Mouse (Mus musculus): ENCODE data around the gene Iqgap2. TPM values are rescaled to one million over a fixed set of nuclear protein-coding genes. Genes with fewer than 3 reads are reported as not detected.
A peak's percentile ranks its signal among the peaks of the same experiment; 100 is the strongest.

The Iqgap2 gene
- polyA plus RNA-seq, 1 experiment from 2014 or later = 16.7 TPM

DNA sequence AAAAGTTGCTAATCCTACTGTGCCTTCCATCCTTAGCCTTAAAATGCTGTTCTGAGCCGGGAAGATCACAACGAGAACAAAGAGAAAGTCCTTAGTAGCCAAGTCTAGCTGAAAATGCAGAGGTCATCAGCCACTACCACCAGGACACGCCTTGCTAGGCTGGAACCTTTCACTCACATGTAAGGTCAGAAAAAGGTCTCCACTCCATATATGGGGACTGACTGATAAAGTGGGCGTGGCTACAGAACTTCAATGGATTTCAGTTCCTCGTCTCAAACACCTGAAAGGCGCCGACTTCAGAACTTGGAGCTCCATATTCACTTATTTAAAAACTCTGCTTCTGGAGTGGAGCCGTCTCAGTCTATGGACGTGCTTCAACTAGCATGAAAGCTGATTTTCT lies 139.3 kb downstream of the Iqgap2 start:
- Histone ChIP-seq H3K27me3 (no peaks in the 10 kb centered on the region), H3K9me3 (no peaks in the 10 kb centered on the region), H3K4me3 (replicated peaks) (no peak overlapping the region), H3K4me2 (no peak overlapping the region), H3K4me1 (no peaks in the 10 kb centered on the region), H3K27ac (no peak overlapping the region), H3K36me3 (replicated peaks) (peaks cover 14% of the 10 kb centered on the region), H3K9ac (no peak overlapping the region)
- WGBS = 85% methylated on average over 9 of the region's 9 CpGs
- ATAC-seq (ENCODE audit: low FRiP score) = no peak

DNA sequence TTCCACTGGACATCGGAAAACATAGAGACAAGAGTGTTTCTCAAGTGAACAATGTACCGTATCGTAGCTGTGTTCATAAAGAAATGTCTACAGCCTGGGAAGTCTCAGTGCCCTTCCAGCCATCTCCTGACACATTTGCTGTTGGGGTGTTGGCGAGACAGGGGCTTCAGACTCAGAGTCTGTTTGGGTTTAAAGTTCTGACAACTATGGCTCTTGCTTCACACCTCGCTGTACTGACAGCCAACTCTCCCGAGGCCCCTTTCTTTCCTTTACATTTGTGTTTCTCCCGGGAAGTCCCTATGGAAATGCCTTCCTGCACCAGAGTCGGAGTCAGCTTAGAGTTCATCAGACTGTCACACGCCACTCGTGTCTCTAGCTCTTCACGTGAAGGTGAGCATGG lies 144.2 kb downstream of the Iqgap2 start:
- Histone ChIP-seq H3K27me3 (no peaks in the 10 kb centered on the region), H3K36me3 (replicated peaks) (peaks cover 5% of the 10 kb centered on the region; the same call in 1 of the 2 replicates), H3K4me1 (no peaks in the 10 kb centered on the region), H3K27ac (no peak overlapping the region), H3K9ac (no peak overlapping the region), H3K9me3 (no peaks in the 10 kb centered on the region), H3K4me2 (no peak overlapping the region), H3K4me3 (replicated peaks) (no peak overlapping the region)
- 86% methylated on average over 11 of the region's 11 CpGs for WGBS
- no peak for ATAC-seq (ENCODE audit: low FRiP score)

DNA sequence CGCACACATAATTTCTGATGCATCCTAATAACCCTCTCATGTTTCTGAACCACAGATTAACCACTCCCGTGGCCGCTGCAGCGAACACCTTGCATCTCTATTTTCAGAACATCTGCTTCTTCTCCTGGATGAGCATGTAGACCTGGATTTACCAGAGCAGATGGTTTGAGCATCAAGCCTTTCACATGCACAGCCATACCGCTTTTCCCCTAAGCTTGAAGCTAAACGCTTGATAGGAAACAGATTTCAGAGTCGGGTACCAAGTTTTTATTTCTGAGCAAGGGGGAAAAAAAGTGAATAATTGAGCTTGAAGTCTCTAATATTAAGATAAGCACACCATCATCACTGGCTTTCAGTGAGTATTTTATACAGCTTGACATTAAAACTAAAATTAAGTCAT lies 144.6 kb downstream of the Iqgap2 start:
- no peak for ATAC-seq (ENCODE audit: low FRiP score)
- Histone ChIP-seq H3K9ac (no peak overlapping the region), H3K4me1 (no peaks in the 10 kb centered on the region), H3K9me3 (no peaks in the 10 kb centered on the region), H3K27ac (no peak overlapping the region), H3K4me2 (no peak overlapping the region), H3K27me3 (no peaks in the 10 kb centered on the region), H3K4me3 (replicated peaks) (no peak overlapping the region), H3K36me3 (replicated peaks) (peaks cover 5% of the 10 kb centered on the region; the same call in 1 of the 2 replicates)
- WGBS = 85% methylated on average over 7 of the region's 7 CpGs

DNA sequence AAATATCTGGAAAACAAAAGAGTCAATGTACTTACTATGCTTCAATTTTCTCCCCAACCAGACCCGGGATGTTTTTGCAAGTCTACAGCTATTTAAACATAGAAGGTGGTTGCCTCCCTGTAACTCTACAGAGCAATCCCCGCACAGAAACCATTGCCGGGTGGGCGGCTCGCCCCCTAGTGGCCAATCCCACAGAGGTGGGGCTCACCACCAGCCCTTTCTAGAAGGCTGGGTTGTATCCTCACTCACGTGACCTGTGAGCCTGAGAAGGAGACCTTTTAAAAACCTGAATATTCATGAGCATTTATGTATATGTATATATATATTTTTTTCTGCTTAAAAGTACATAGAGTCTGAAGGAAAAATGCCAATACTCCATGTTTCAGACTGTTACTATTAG lies 145.2 kb downstream of the Iqgap2 start:
- ATAC-seq (ENCODE audit: low FRiP score) = peak; percentile 78; the same call in 1 of the 2 replicates

DNA sequence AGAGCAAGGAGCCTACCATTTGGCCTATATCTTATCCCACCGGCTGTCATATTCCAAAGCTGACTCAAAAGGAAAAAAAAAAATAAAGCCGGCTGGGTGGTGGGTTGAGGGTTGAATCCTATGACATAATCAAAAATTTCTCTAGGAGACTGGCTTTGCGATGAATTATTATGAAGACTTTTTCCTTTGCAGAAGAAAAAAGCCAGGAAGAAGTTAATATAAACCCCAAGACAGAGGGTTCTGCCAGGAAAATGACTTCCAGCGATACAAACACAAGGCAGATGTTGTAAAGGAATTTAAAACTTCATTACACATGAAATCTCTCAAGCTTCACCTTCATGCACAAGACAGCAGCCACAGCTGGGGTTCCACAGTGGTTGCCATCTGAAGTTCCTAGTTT lies 146.3 kb downstream of the Iqgap2 start:
- H3K4me3 ChIP-seq (replicated peaks) = no peak overlapping the region
- H3K4me2 ChIP-seq = no peak overlapping the region
- 89% methylated on average over 4 of the region's 4 CpGs for WGBS
- no peaks in the 10 kb centered on the region for H3K9me3 ChIP-seq
- no peak overlapping the region for H3K27ac ChIP-seq
- no peaks in the 10 kb centered on the region for H3K27me3 ChIP-seq
- no peak for ATAC-seq (ENCODE audit: low FRiP score)
- H3K4me1 ChIP-seq = no peaks in the 10 kb centered on the region
- H3K36me3 ChIP-seq (replicated peaks) = peaks cover 5% of the 10 kb centered on the region; the same call in 1 of the 2 replicates
- no peak overlapping the region for H3K9ac ChIP-seq

More for the DNA sequence above, 145.2 kb downstream of the Iqgap2 start:
- Histone ChIP-seq H3K4me2 (no peak overlapping the region), H3K4me1 (no peaks in the 10 kb centered on the region), H3K9me3 (no peaks in the 10 kb centered on the region), H3K27me3 (no peaks in the 10 kb centered on the region), H3K9ac (no peak overlapping the region), H3K27ac (no peak overlapping the region), H3K36me3 (replicated peaks) (peaks cover 5% of the 10 kb centered on the region; the same call in 1 of the 2 replicates), H3K4me3 (replicated peaks) (no peak overlapping the region)
- 9% methylated on average over 6 of the region's 6 CpGs for WGBS

DNA sequence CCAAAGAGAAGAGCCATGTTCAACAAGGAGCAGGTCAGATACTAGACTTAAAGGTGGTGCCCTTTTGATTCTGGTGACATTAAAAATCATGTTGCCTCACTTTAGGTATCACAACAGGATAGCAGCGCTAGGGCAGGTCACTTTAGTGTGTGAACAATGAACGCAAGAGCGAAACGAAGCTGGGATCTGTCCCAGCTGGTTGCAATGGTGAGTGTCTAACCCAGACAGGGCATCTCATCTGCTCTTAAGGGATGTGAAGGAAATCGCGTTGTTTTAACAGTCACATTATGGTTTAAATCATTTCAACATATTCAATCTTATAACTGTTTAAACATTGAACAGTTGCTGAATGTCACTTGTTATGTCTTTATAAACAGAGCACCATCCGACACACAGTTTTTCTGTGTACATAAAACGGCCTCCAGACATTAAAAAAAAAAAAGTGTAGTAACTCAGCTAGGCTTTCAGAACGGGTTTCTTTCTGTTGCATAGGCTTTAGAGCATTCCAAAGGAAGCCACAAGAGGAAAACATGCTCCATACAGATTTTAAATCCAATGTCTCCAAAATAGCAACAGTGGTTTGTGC lies 148.7 kb downstream of the Iqgap2 start:
- no peak overlapping the region for H3K4me3 ChIP-seq (replicated peaks)
- ATAC-seq (ENCODE audit: low FRiP score) = no peak
- H3K27ac ChIP-seq = no peak overlapping the region
- WGBS = 89% methylated on average over 9 of the region's 9 CpGs
- H3K36me3 ChIP-seq (replicated peaks) = no peaks in the 10 kb centered on the region
- H3K9ac ChIP-seq = no peak overlapping the region
- no peak overlapping the region for H3K4me2 ChIP-seq
- no peaks in the 10 kb centered on the region for H3K27me3 ChIP-seq
- no peaks in the 10 kb centered on the region for H3K9me3 ChIP-seq
- no peaks in the 10 kb centered on the region for H3K4me1 ChIP-seq

DNA sequence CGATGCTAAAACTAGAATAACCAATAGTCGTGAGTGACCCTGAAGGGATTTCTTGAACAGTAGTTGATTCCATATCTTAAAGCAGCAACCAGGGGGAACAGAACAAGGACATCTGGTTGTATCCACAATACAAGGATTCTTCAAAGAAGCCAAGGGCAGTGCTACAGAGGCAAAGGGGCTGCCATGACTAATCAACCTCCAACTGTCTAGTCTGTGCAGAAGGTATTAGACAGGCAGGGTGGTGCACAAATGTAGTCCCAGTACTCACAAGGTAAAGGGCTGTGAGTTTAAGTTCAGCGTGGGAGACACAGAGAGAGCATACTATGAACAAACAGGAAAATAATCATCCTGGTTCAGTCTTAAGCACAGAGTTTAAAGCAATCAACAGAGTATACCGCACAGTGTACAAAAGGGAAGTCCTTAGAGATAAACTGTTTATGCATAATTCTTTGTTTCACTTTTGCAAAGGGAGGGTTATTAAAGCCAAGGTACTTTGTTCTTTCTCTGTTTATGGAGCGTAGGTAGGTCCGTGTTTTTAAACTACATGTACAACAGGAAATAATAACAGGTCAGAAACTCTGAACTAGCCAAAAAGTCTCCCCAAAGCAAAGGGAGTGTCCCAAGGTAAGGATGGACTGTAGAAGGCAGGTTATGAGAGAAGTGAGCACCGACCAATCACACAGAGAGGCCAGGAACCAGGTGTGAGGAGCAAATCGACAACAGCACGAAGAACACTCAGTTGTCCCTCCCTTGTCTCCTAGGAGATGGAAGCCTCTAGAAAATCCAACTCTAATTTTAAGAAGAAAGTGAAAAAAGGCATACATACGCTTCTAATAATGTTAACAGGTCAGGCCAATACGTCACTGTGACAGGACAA lies 149.7 kb downstream of the Iqgap2 start:
- Histone ChIP-seq H3K36me3 (replicated peaks) (no peaks in the 10 kb centered on the region), H3K4me3 (replicated peaks) (no peak overlapping the region), H3K27me3 (no peaks in the 10 kb centered on the region), H3K4me1 (no peaks in the 10 kb centered on the region), H3K9me3 (no peaks in the 10 kb centered on the region), H3K9ac (no peak overlapping the region), H3K4me2 (no peak overlapping the region), H3K27ac (no peak overlapping the region)
- 94% methylated on average over 11 of the region's 11 CpGs for WGBS
- no peak for ATAC-seq (ENCODE audit: low FRiP score)

DNA sequence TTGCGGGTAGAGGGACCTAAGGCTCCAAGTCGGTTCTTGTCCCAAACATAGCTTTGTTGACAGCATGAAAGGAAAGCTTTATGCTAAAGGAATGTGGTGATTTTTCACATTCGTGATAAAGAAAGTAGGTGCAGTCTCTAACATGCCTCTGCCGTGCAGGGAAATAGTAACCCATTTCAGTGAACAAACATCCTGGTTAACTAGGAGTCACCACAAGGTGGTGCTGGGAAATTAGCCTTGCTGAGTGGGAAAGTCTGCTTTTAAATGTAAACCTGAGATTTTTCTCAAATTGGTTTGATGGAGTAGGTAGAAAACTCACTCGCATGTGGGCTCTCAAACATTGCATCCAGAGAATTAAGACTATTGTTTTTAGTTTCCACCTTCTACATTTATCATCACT lies 152.1 kb downstream of the Iqgap2 start:
- no peak overlapping the region for H3K4me3 ChIP-seq (replicated peaks)
- no peaks in the 10 kb centered on the region for H3K27me3 ChIP-seq
- no peaks in the 10 kb centered on the region for H3K9me3 ChIP-seq
- WGBS = 79% methylated on average over 5 of the region's 5 CpGs
- H3K27ac ChIP-seq = no peak overlapping the region
- no peak for ATAC-seq (ENCODE audit: low FRiP score)
- H3K9ac ChIP-seq = no peak overlapping the region
- peaks cover 5% of the 10 kb centered on the region; the same call in 1 of the 2 replicates for H3K4me1 ChIP-seq
- no peaks in the 10 kb centered on the region for H3K36me3 ChIP-seq (replicated peaks)
- no peak overlapping the region for H3K4me2 ChIP-seq

DNA sequence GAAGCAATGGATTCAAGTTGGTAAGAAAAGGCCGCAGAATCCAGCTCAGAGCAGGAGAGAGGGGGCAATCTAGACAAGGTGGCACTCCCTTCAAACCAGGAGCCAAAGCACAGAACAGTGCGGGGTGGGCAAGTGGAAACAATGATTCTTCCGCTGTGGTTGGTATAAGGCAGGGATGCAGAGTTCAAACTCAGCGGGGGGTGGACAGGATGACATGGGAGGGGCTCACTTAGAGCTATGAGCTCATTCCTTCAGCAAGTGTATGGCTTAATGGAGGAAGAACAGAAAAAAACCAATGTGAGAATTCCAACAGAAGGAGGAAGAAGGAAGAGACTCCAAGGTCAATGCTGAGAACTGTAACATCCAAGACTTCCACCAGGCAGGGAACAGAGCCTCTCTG lies 161.2 kb downstream of the Iqgap2 start:
- 89% methylated on average over 4 of the region's 4 CpGs for WGBS
- no peaks in the 10 kb centered on the region for H3K9me3 ChIP-seq
- no peak overlapping the region for H3K9ac ChIP-seq
- no peaks in the 10 kb centered on the region for H3K4me1 ChIP-seq
- no peak overlapping the region for H3K27ac ChIP-seq
- no peak overlapping the region for H3K4me3 ChIP-seq (replicated peaks)
- H3K4me2 ChIP-seq = no peak overlapping the region
- H3K36me3 ChIP-seq (replicated peaks) = peaks cover 17% of the 10 kb centered on the region
- H3K27me3 ChIP-seq = no peaks in the 10 kb centered on the region
- no peak for ATAC-seq (ENCODE audit: low FRiP score)

DNA sequence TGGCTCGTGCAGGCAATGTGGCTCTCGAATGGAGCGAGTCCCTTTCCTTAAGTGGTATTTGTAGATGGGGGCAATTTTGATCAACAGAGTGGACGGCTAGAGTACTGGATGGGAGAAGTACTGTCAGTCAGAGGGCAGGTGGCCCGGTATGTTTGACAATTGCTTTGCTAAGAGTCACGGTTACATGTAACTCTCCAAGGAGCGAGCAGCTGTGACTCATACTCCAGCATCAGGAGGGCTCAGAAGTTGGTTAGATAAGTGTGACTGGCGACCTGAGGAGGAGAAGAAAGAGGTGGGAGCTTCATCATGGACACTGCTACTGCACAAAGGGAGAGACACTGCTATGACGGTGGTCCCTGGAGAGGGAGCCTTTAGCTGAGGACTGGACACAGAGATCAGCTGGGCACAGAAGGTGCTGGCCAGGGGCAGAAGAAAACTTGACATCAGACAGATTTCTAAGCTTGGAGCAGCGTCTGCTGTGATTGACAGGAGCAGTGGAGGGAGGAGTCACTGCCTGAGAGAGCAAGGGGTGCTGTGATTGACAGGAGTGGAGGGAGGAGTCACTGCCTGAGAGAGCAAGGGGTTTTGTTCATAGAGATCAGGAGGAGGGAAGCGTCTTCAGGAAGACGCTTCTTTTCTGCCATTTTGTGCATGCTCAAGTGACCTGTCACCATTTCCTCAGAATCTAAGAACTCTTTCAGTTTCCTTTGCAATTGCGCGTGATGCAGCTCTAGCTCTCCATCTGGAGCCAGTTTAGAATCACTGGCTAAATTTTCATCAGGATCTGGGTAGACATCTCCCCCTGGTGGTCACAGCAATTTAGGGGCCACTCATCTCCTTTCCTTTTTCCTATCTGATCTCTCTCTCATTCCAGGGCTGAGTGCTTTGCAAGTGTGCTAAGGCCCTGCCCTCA lies 172.1 kb downstream of the Iqgap2 start:
- Histone ChIP-seq H3K4me2 (peak overlapping the region; percentile 19), H3K27me3 (no peaks in the 10 kb centered on the region), H3K27ac (no peak overlapping the region), H3K9me3 (no peaks in the 10 kb centered on the region), H3K4me3 (replicated peaks) (0 out of 2 replicates have a peak overlapping the region, but pooled peaks have one; percentile 3), H3K4me1 (no peaks in the 10 kb centered on the region), H3K9ac (no peak overlapping the region), H3K36me3 (replicated peaks) (peaks cover 18% of the 10 kb centered on the region)
- peak; percentile 84; the same call in 1 of the 2 replicates for ATAC-seq (ENCODE audit: low FRiP score)
- WGBS = 60% methylated on average over 14 of the region's 14 CpGs

DNA sequence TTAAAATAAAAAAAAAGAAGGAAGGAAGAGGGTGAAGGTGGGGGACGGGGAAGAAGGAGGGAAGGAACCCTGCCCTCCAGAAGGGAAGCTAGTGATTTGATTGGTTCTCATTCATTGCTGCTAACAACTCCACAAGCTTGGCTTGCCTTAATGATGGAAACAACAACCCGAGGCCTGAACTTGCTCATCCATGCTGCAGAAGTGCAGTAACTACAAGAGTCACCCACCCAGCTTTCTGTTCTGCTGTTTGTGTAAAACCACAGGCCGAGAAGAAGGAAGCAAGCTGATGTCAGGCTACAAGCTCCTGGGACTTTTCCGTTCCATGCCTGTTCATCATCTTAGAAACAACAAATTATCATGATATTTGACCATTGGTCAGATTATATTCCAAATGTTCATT lies 176.4 kb downstream of the Iqgap2 start:
- Histone ChIP-seq H3K27me3 (no peaks in the 10 kb centered on the region), H3K36me3 (replicated peaks) (peaks cover 10% of the 10 kb centered on the region), H3K27ac (no peak overlapping the region), H3K4me2 (no peak overlapping the region), H3K9ac (no peak overlapping the region), H3K9me3 (no peaks in the 10 kb centered on the region), H3K4me3 (replicated peaks) (no peak overlapping the region), H3K4me1 (no peaks in the 10 kb centered on the region)
- no peak for ATAC-seq (ENCODE audit: low FRiP score)
- WGBS = 86% methylated on average over 4 of the region's 4 CpGs

All from forebrain, embryonic 12.5 days (tissue).